Comparison of ENCODE assay signal across 7 mouse cellular contexts in genomic region chr8:121898401-121898931, GRCm38 (mm10). TPM values are rescaled to one million over a fixed set of nuclear protein-coding genes. Genes with fewer than 3 reads are reported as not detected.
A peak's percentile ranks its signal among the peaks of the same experiment; 100 is the strongest.
DNase-seq lines count a peak whose midpoint lies in the region; ATAC-seq lines count a peak whose summit lies in the region.

No protein-coding gene starts in this region.

- ATAC-seq in megakaryocyte, adult 5-6 weeks (ENCODE audit: poor library complexity, severe bottlenecking), result peak; percentile 94

- peak; percentile 89 to 95 for DNase-seq in adrenal gland, adult (ENCODE audit: inconsistent age in 2 of 2, low spot score in 1 of 2)
- DNase-seq in embryo, embryonic 10 days (ENCODE audit: low spot score), result peak; percentile 87
- DNase-seq in gastrocnemius, postnatal 10 days, result peak; percentile 57
- peak; percentile 60 for DNase-seq in induced T-regulatory cell, adult 2 months (ENCODE audit: low read depth)
- peak; percentile 47 to 83 for DNase-seq in left cerebral cortex, adult 8-10 months (ENCODE audit: low spot score in 2 of 2)
- peak; percentile 70 to 81 for DNase-seq in right cerebral cortex, postnatal 36 days (ENCODE audit: low spot score in 2 of 2)

RNA-seq across cellular contexts. Expression of gene Slc7a5, which starts 9.0 kb away (rescaled TPM):
- 10 to 100 TPM in 1 of 2 experiments, 1 to 10 TPM in 1; 8.1 to 10.7 TPM for total RNA-seq in gastrocnemius, postnatal 10 days (2021)
- 10 to 100 TPM; 57.0 to 73.5 (median 61.5) TPM for total RNA-seq in left cerebral cortex, adult 8-10 months (2022)
- 8.7 and 9.3 TPM in 2 replicates for total RNA-seq in megakaryocyte, adult 5-6 weeks (2015)
- 6.5 and 8.5 TPM in 2 replicates for total RNA-seq in megakaryocyte, adult 5-6 weeks (2017)

RNA-seq across cellular contexts. Expression of gene Car5a, which starts 46.2 kb away (rescaled TPM):
- total RNA-seq in gastrocnemius, postnatal 10 days (2021), result not detected
- under 1 TPM in 1 of 4 experiments, not detected in 3; 0.53 TPM for total RNA-seq in left cerebral cortex, adult 8-10 months (2022)
- not detected in 2 replicates for total RNA-seq in megakaryocyte, adult 5-6 weeks (2015)
- total RNA-seq in megakaryocyte, adult 5-6 weeks (2017), result not detected in 2 replicates

RNA-seq across cellular contexts. Expression of gene Banp, which starts 51.1 kb away (rescaled TPM):
- total RNA-seq in gastrocnemius, postnatal 10 days (2021), result 10 to 100 TPM in 1 of 2 experiments, 1 to 10 TPM in 1; 6.0 to 11.1 TPM
- 10 to 100 TPM; 26.1 to 35.5 (median 27.9) TPM for total RNA-seq in left cerebral cortex, adult 8-10 months (2022)
- total RNA-seq in megakaryocyte, adult 5-6 weeks (2015), result 8.1 and 9.2 TPM in 2 replicates
- total RNA-seq in megakaryocyte, adult 5-6 weeks (2017), result 21.3 and 28.7 TPM in 2 replicates

Comparison
In these comparisons a context has a peak if more than half of its experiments do, and no peak if none do; other contexts are left out.
1. Peak in every context shown above with its lines: DNase-seq and ATAC-seq.
2. RNA of gene Slc7a5, which starts 9.0 kb away (total RNA-seq): 57.0 to 73.5 TPM in left cerebral cortex, adult 8-10 months; 8.1 to 10.7 TPM in gastrocnemius, postnatal 10 days and 6.5 to 9.3 TPM in megakaryocyte, adult 5-6 weeks; every median in the first group is over 4 times any median in the second.